Mouse (Mus musculus) megakaryocyte, embryonic 14.5 days (primary cell): ENCODE data around the gene Sacm1l.

Experiments
- FLI1 ChIP-seq: IDR thresholded peaks from 2 replicates; pipeline ENCODE4 v1.6.1; 2012; ENCODE audit warnings: low read length, inconsistent platforms, mixed read lengths
- GATA1 ChIP-seq: IDR thresholded peaks from 3 replicates; pipeline ENCODE4 v1.6.1; 2012; ENCODE audit warnings: mixed read lengths, low read length, inconsistent platforms, borderline replicate concordance

DNA sequence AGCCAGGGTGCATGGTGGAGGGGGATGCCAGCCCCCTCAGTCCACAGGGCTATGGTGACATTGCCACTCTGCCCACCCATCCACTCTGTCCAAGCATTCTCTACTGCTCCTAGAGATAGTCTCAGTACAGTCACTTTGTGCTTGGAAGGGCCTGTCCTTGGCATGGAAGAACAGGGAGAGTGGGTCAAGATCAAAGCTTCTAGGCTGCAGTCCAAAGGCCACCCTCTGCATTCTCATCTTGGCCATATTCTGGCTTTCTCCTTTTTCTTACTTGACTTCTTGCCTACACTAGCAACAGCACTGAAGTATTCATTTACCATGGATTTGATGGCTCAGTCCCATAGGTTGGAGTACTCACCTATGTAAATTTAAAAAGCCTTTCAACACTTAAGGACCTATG, 108.7 kb downstream of the Sacm1l start:
- TF ChIP-seq GATA1 (no peak), FLI1 (no peak)
